Mouse (Mus musculus) liver, embryonic 13.5 days (tissue): ENCODE measurements around the gene Tpm3. TPM values are rescaled to one million over a fixed set of nuclear protein-coding genes. Genes with fewer than 3 reads are reported as not detected.
"Not testable (repeated sequence)": the region's sequence is repeated elsewhere in the genome, so short reads cannot be mapped to it uniquely, and the experiment has no call there.

Source experiments
- ATAC-seq: fragments of 200-750 bp; cut with Nextera tagmentation; 2 replicates; pipeline ENCODE4 v1.8.0; 2017; ENCODE audit warnings: low read depth, mild to moderate bottlenecking, moderate number of reproducible peaks, moderate library complexity
- DNase-seq: peaks from one replicate; pipeline ENCODE4 v3.0.0; 2022
- H3K27ac ChIP-seq: fragments of 300-500 bp; sonication (generic); 2 replicates; pipeline ENCODE4 v1.5.1; 2015; ENCODE audit warnings: moderate library complexity, mild to moderate bottlenecking, inconsistent platforms
- H3K27me3 ChIP-seq: fragments of 300-500 bp; sonication (generic); 2 replicates; pipeline ENCODE4 v1.6.1; 2015; ENCODE audit warnings: mild to moderate bottlenecking, inconsistent platforms
- H3K36me3 ChIP-seq: fragments of 300-500 bp; sonication (generic); 2 replicates; pipeline ENCODE4 v1.6.1; 2015; ENCODE audit warnings: mild to moderate bottlenecking, inconsistent platforms
- H3K4me1 ChIP-seq: fragments of 300-500 bp; sonication (generic); replicated peaks from 2 replicates; pipeline ENCODE4 v1.6.1; 2015; ENCODE audit warnings: inconsistent platforms
- H3K4me2 ChIP-seq: fragments of 300-500 bp; sonication (generic); 2 replicates; pipeline ENCODE4 v1.6.1; 2015; ENCODE audit warnings: inconsistent platforms, mild to moderate bottlenecking, moderate library complexity
- H3K4me3 ChIP-seq: fragments of 300-500 bp; sonication (generic); replicated peaks from 2 replicates; pipeline ENCODE4 v1.5.1; 2015; ENCODE audit warnings: mild to moderate bottlenecking, inconsistent platforms
- H3K9ac ChIP-seq: fragments of 300-500 bp; sonication (generic); 2 replicates; pipeline ENCODE4 v1.6.1; 2015; ENCODE audit warnings: mild to moderate bottlenecking, inconsistent platforms
- H3K9me3 ChIP-seq: fragments of 300-500 bp; sonication (generic); replicated peaks from 2 replicates; pipeline ENCODE4 v1.6.1; 2016; ENCODE audit warnings: inconsistent platforms
- WGBS: fragments of 180-500 bp; shearing (Covaris S2); methylation state at CpG from one replicate; pipeline ENCODE4 v1.1.7; 2015; ENCODE audit not compliant: insufficient replicate concordance; 5-methylcytosine and 5-hydroxymethylcytosine counted together
- polyA plus RNA-seq: library from polyadenylated mRNA; unstranded; fragments of >200 nt; fragmentation: Nextera tagmentation; extraction: Ambion mirVana; gene quantifications from 2 replicates; pipeline ENCODE4 v1.2.1, GENCODE M21; 2015

The Tpm3 gene
- polyA plus RNA-seq, 1 experiment from 2014 or later: 246 TPM

GRCm38 (mm10) chr3:90114342-90114741 is 41.9 kb downstream of the Tpm3 start:
- WGBS: 59% methylated on average over 2 of the region's 2 CpGs
- Histone ChIP-seq H3K4me1 (no peaks in the 10 kb centered on the region), H3K27ac (no peak overlapping the region), H3K4me3 (no peak overlapping the region), H3K9me3 (no peaks in the 10 kb centered on the region), H3K4me2 (no peak overlapping the region), H3K9ac (no peak overlapping the region), H3K36me3 (no peaks in the 10 kb centered on the region), H3K27me3 (no peaks in the 10 kb centered on the region)
- no peak for DNase-seq
- ATAC-seq: no peak

GRCm38 (mm10) chr3:90115526-90115925 is 43.1 kb downstream of the Tpm3 start:
- no peaks in the 10 kb centered on the region for H3K4me1 ChIP-seq
- H3K4me3 ChIP-seq: no peak overlapping the region
- H3K27me3 ChIP-seq: no peaks in the 10 kb centered on the region
- no peak for ATAC-seq
- WGBS: 57% methylated on average over 3 of the region's 3 CpGs
- H3K36me3 ChIP-seq: no peaks in the 10 kb centered on the region
- no peak for DNase-seq
- no peak overlapping the region for H3K27ac ChIP-seq
- no peak overlapping the region for H3K9ac ChIP-seq
- H3K9me3 ChIP-seq: no peaks in the 10 kb centered on the region
- H3K4me2 ChIP-seq: no peak overlapping the region

- no peak overlapping the region for H3K27ac ChIP-seq
- DNase-seq: no peak
- no peaks in the 10 kb centered on the region for H3K4me1 ChIP-seq
- H3K27me3 ChIP-seq: no peaks in the 10 kb centered on the region
- 71% methylated on average over 13 of the region's 13 CpGs for WGBS
- H3K9ac ChIP-seq: no peak overlapping the region
- H3K9me3 ChIP-seq: no peaks in the 10 kb centered on the region
- H3K4me2 ChIP-seq: no peak overlapping the region
- no peaks in the 10 kb centered on the region for H3K36me3 ChIP-seq
- ATAC-seq: no peak
- H3K4me3 ChIP-seq: no peak overlapping the region
Observed at GRCm38 (mm10) chr3:90118132-90118790, 45.8 kb downstream of the Tpm3 start.

GRCm38 (mm10) chr3:90122036-90122435 is 49.6 kb downstream of the Tpm3 start:
- H3K4me2 ChIP-seq, H3K27ac ChIP-seq, H3K9ac ChIP-seq, ATAC-seq, H3K27me3 ChIP-seq, DNase-seq, H3K36me3 ChIP-seq, H3K4me1 ChIP-seq, H3K4me3 ChIP-seq, H3K9me3 ChIP-seq: not testable (repeated sequence)
- WGBS: 59% methylated on average over 5 of the region's 5 CpGs

- ATAC-seq (no peak), DNase-seq (no peak)
- Histone ChIP-seq H3K27me3 (no peaks in the 10 kb centered on the region), H3K27ac (no peak overlapping the region), H3K9ac (no peak overlapping the region), H3K36me3 (no peaks in the 10 kb centered on the region), H3K4me3 (no peak overlapping the region), H3K9me3 (no peaks in the 10 kb centered on the region), H3K4me1 (no peaks in the 10 kb centered on the region), H3K4me2 (no peak overlapping the region)
- 44% methylated on average over 5 of the region's 5 CpGs for WGBS
Observed at GRCm38 (mm10) chr3:90125710-90126109, 53.3 kb downstream of the Tpm3 start.

- Histone ChIP-seq H3K9me3 (no peaks in the 10 kb centered on the region), H3K4me1 (no peaks in the 10 kb centered on the region), H3K9ac (no peak overlapping the region), H3K4me3 (no peak overlapping the region), H3K36me3 (no peaks in the 10 kb centered on the region), H3K27ac (no peak overlapping the region), H3K27me3 (no peaks in the 10 kb centered on the region), H3K4me2 (no peak overlapping the region)
- 79% methylated on average over 6 of the region's 6 CpGs for WGBS
- no peak for ATAC-seq
- no peak for DNase-seq
Observed at GRCm38 (mm10) chr3:90127881-90128280, 55.4 kb downstream of the Tpm3 start.

- H3K9me3 ChIP-seq: no peaks in the 10 kb centered on the region
- WGBS: 45% methylated on average over 3 of the region's 3 CpGs
- peaks cover 8% of the 10 kb centered on the region; the same call in 1 of the 2 replicates for H3K4me1 ChIP-seq
- no peak overlapping the region for H3K27ac ChIP-seq
- H3K4me2 ChIP-seq: no peak overlapping the region
- ATAC-seq: no peak
- DNase-seq: no peak
- H3K27me3 ChIP-seq: no peaks in the 10 kb centered on the region
- H3K36me3 ChIP-seq: no peaks in the 10 kb centered on the region
- H3K4me3 ChIP-seq: no peak overlapping the region
- H3K9ac ChIP-seq: no peak overlapping the region
Observed at GRCm38 (mm10) chr3:90132745-90133144, 60.3 kb downstream of the Tpm3 start.

GRCm38 (mm10) chr3:90133331-90133730 is 60.9 kb downstream of the Tpm3 start:
- no peak overlapping the region for H3K27ac ChIP-seq
- no peak overlapping the region for H3K9ac ChIP-seq
- H3K9me3 ChIP-seq: no peaks in the 10 kb centered on the region
- peaks cover 8% of the 10 kb centered on the region; the same call in 1 of the 2 replicates for H3K4me1 ChIP-seq
- 59% methylated on average over 1 of the region's 1 CpGs for WGBS
- no peak overlapping the region for H3K4me3 ChIP-seq
- DNase-seq (no peak), ATAC-seq (no peak)
- H3K4me2 ChIP-seq: no peak overlapping the region
- no peaks in the 10 kb centered on the region for H3K36me3 ChIP-seq
- H3K27me3 ChIP-seq: no peaks in the 10 kb centered on the region

- Histone ChIP-seq H3K27ac (no peak overlapping the region), H3K27me3 (no peaks in the 10 kb centered on the region), H3K4me1 (peaks cover 8% of the 10 kb centered on the region; the same call in 1 of the 2 replicates), H3K9me3 (no peaks in the 10 kb centered on the region), H3K36me3 (no peaks in the 10 kb centered on the region), H3K4me2 (no peak overlapping the region), H3K4me3 (no peak overlapping the region), H3K9ac (no peak overlapping the region)
- DNase-seq (no peak), ATAC-seq (no peak)
- WGBS: 44% methylated on average over 3 of the region's 3 CpGs
Observed at GRCm38 (mm10) chr3:90134483-90134882, 62.0 kb downstream of the Tpm3 start.

- no peak overlapping the region for H3K9ac ChIP-seq
- no peaks in the 10 kb centered on the region for H3K36me3 ChIP-seq
- DNase-seq (no peak), ATAC-seq (no peak)
- WGBS: 73% methylated on average over 5 of the region's 5 CpGs
- peaks cover 8% of the 10 kb centered on the region; the same call in 1 of the 2 replicates for H3K4me1 ChIP-seq
- H3K4me2 ChIP-seq: no peak overlapping the region
- H3K27me3 ChIP-seq: no peaks in the 10 kb centered on the region
- no peak overlapping the region for H3K4me3 ChIP-seq
- no peak overlapping the region for H3K27ac ChIP-seq
- no peaks in the 10 kb centered on the region for H3K9me3 ChIP-seq
Observed at GRCm38 (mm10) chr3:90134993-90135392, 62.5 kb downstream of the Tpm3 start.

- DNase-seq (no peak), ATAC-seq (no peak)
- Histone ChIP-seq H3K27ac (no peak overlapping the region), H3K9ac (no peak overlapping the region), H3K36me3 (no peaks in the 10 kb centered on the region), H3K9me3 (no peaks in the 10 kb centered on the region), H3K4me2 (no peak overlapping the region), H3K4me1 (peaks cover 8% of the 10 kb centered on the region; the same call in 1 of the 2 replicates), H3K27me3 (no peaks in the 10 kb centered on the region), H3K4me3 (no peak overlapping the region)
- 44% methylated on average over 13 of the region's 13 CpGs for WGBS
Observed at GRCm38 (mm10) chr3:90136660-90137059, 64.2 kb downstream of the Tpm3 start.

- no peak overlapping the region for H3K4me2 ChIP-seq
- H3K9ac ChIP-seq: no peak overlapping the region
- H3K27me3 ChIP-seq: no peaks in the 10 kb centered on the region
- H3K36me3 ChIP-seq: no peaks in the 10 kb centered on the region
- ATAC-seq: no peak
- H3K27ac ChIP-seq: no peak overlapping the region
- H3K9me3 ChIP-seq: no peaks in the 10 kb centered on the region
- 50% methylated on average over 1 of the region's 1 CpGs for WGBS
- H3K4me3 ChIP-seq: no peak overlapping the region
- no peak for DNase-seq
- H3K4me1 ChIP-seq: peaks cover 8% of the 10 kb centered on the region; the same call in 1 of the 2 replicates
Observed at GRCm38 (mm10) chr3:90137606-90138005, 65.2 kb downstream of the Tpm3 start.
